Mouse (Mus musculus) hindbrain, embryonic 12.5 days (tissue): ENCODE measurements at regions not wholly inside any gene's neighbourhood (a gene's known extent, or its start where the extent isn't known, plus 50 kb on each side); places are given as distances from the start of the nearest gene placed in this dataset.

Source experiments
- ATAC-seq: fragments of 200-750 bp; cut with Nextera tagmentation; 2 replicates; pipeline ENCODE4 v1.8.0; 2017; ENCODE audit warnings: moderate TSS enrichment; ENCODE audit not compliant: low FRiP score
- H3K27ac ChIP-seq: fragments of 300-500 bp; sonication (generic); 2 replicates; pipeline ENCODE4 v1.5.1; 2016; ENCODE audit warnings: mild to moderate bottlenecking
- H3K27me3 ChIP-seq: fragments of 300-500 bp; sonication (generic); 2 replicates; pipeline ENCODE4 v1.6.1; 2016; ENCODE audit warnings: mild to moderate bottlenecking
- H3K36me3 ChIP-seq: fragments of 300-500 bp; sonication (generic); 2 replicates; pipeline ENCODE4 v1.6.1; 2016; ENCODE audit warnings: mild to moderate bottlenecking
- H3K4me1 ChIP-seq: fragments of 300-500 bp; sonication (generic); 2 replicates; pipeline ENCODE4 v1.6.1; 2016
- H3K4me2 ChIP-seq: fragments of 300-500 bp; sonication (generic); replicated peaks from 2 replicates; pipeline ENCODE4 v1.6.1; 2016; ENCODE audit warnings: mild to moderate bottlenecking
- H3K4me3 ChIP-seq: fragments of 300-500 bp; sonication (generic); 2 replicates; pipeline ENCODE4 v1.5.1; 2016; ENCODE audit warnings: mild to moderate bottlenecking
- H3K9ac ChIP-seq: fragments of 300-500 bp; sonication (generic); 2 replicates; pipeline ENCODE4 v1.6.1; 2016; ENCODE audit warnings: mild to moderate bottlenecking, moderate library complexity
- H3K9me3 ChIP-seq: fragments of 300-500 bp; sonication (generic); replicated peaks from 2 replicates; pipeline ENCODE4 v1.6.1; 2016; ENCODE audit warnings: mild to moderate bottlenecking
- WGBS: fragments of 180-500 bp; shearing (Covaris S2); methylation state at CpG from one replicate; pipeline ENCODE4 v1.1.7; 2016; 5-methylcytosine and 5-hydroxymethylcytosine counted together

DNA sequence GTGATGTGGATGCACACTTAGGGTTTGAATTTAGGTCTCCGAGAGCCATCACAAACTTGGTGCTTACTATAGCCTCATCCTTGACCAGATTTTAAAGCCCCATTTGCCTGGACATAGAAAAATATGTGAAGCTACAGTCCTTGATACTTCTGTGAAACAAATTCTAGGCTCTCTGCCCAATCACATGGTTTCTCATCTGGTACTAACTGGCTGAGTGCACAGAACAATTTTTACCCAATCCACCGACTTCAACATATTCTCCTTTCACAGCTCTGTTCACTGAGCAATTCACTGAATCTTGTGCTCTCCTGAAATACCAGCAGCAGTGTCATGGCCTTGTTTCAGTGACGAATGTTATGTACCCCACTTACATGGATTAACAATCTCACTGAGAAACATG is 176.7 kb upstream of the 4933412E24Rik start:
- ATAC-seq: no peak
- Histone ChIP-seq H3K9ac (no peak overlapping the region), H3K4me2 (no peak overlapping the region), H3K9me3 (no peaks in the 10 kb centered on the region), H3K4me1 (no peaks in the 10 kb centered on the region), H3K4me3 (no peak overlapping the region), H3K27ac (no peak overlapping the region), H3K36me3 (no peaks in the 10 kb centered on the region), H3K27me3 (no peaks in the 10 kb centered on the region)
- WGBS: 87% methylated on average over 3 of the region's 3 CpGs

DNA sequence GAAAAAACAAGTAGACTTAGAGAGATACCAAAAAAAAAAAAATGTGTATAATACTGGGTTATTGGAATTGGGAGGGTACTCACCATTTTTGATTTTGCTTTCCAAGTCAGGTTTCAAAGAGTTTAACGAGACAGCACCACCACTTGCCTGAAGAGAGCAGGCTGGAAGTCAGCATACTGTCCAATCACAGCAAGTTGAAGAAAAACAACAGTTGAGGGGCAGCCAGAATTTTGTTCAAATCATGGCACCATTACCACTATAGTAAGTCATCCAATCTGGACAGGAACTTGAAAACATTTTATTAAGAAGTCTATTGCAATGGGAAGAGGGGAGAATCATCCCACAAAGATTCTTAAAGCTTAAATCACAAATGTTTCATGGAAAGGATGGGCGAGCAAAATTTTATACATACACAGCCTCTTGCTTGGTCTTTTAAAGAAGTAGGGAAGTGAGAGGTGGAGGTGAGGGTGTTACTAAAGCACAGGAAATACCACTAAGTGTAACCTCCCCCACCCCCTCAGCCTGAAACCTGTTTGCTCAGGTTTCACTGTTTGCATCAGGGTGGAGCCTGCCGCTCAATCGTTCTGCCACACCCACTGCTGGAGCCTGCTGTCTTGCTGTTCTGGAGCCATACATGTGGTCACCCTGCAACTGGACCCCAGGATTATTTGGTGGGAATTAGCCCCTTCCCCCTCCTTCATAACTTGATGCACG is 170.7 kb upstream of the 4933412E24Rik start:
- Histone ChIP-seq H3K4me1 (no peaks in the 10 kb centered on the region), H3K4me2 (no peak overlapping the region), H3K27ac (no peak overlapping the region), H3K9ac (no peak overlapping the region), H3K27me3 (no peaks in the 10 kb centered on the region), H3K36me3 (no peaks in the 10 kb centered on the region), H3K9me3 (no peaks in the 10 kb centered on the region), H3K4me3 (no peak overlapping the region)
- no peak for ATAC-seq
- 64% methylated on average over 5 of the region's 5 CpGs for WGBS

DNA sequence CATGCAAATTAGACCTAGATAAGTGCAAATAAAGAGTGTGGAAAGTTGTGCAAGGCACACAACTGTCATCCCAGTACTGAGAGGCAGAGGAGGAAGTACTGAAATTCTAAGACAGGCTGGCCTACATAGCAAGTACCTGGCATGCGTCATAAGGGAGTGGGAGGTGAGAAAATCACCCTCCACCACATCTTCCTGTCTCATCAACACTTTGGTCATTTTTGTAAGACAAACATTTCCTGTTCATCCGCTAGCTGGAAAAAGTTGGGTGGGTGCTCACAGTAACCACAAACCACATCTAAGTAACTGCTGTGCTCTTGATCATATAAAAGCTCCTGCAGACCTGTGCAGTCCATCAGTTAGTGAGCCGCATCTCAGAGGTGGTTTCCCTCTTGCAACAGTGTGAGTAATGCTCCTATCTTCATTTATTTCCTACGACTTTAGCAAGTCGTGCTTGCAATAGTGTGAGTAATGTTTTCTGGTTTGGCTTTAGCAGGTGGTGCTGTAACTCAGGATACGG is 125.2 kb upstream of the 4933412E24Rik start:
- Histone ChIP-seq H3K4me3 (no peak overlapping the region), H3K9ac (no peak overlapping the region), H3K36me3 (no peaks in the 10 kb centered on the region), H3K27ac (no peak overlapping the region), H3K27me3 (no peaks in the 10 kb centered on the region), H3K4me1 (no peaks in the 10 kb centered on the region), H3K4me2 (no peak overlapping the region), H3K9me3 (no peaks in the 10 kb centered on the region)
- 92% methylated on average over 6 of the region's 6 CpGs for WGBS
- ATAC-seq: no peak

DNA sequence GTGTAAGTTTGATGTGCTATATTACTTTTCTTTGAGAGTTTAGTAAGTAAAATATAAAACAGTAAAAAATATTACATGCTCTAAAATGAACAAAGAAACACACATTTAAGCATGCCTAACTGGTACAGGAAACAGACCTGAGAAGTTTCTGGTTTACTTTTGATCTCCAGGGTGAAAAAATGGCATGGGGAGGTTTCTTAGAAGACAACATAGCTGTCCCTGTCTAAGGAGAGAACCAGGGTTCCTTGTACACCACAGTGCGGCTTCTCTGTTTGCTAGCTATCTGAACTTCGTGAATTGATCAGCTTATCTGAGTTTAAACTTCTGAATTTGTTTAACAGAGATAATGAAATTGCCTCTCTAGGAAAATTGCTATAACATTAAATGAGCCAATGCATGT is 120.3 kb upstream of the 4933412E24Rik start:
- no peaks in the 10 kb centered on the region for H3K4me1 ChIP-seq
- WGBS: 89% methylated on average over 2 of the region's 2 CpGs
- H3K9ac ChIP-seq: no peak overlapping the region
- H3K36me3 ChIP-seq: no peaks in the 10 kb centered on the region
- no peaks in the 10 kb centered on the region for H3K9me3 ChIP-seq
- no peak for ATAC-seq
- no peak overlapping the region for H3K4me3 ChIP-seq
- no peak overlapping the region for H3K27ac ChIP-seq
- H3K27me3 ChIP-seq: no peaks in the 10 kb centered on the region
- H3K4me2 ChIP-seq: no peak overlapping the region

DNA sequence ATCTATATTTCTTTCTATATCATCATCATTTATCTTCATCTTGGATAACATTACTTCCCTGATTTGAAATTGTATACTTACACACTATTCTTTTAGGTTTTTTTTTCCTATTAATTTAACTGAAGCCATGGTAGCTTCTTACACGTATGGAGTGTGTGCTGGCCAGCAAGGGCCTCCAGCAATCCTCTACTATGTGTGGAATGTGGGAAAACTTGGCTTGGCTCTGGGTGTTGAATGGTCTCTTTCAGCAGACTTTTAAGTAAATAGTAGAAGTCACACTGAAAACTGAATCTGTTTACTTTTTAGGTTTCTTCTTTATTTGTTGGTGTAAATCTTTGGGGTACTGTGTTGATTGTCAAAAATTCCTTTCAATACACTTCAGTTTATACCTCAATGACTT is 118.1 kb upstream of the 4933412E24Rik start:
- no peak overlapping the region for H3K27ac ChIP-seq
- no peaks in the 10 kb centered on the region for H3K36me3 ChIP-seq
- no peak for ATAC-seq
- no peak overlapping the region for H3K4me3 ChIP-seq
- no peak overlapping the region for H3K9ac ChIP-seq
- H3K4me1 ChIP-seq: no peaks in the 10 kb centered on the region
- 47% methylated on average over 1 of the region's 1 CpGs for WGBS
- H3K4me2 ChIP-seq: no peak overlapping the region
- no peaks in the 10 kb centered on the region for H3K27me3 ChIP-seq
- no peaks in the 10 kb centered on the region for H3K9me3 ChIP-seq

DNA sequence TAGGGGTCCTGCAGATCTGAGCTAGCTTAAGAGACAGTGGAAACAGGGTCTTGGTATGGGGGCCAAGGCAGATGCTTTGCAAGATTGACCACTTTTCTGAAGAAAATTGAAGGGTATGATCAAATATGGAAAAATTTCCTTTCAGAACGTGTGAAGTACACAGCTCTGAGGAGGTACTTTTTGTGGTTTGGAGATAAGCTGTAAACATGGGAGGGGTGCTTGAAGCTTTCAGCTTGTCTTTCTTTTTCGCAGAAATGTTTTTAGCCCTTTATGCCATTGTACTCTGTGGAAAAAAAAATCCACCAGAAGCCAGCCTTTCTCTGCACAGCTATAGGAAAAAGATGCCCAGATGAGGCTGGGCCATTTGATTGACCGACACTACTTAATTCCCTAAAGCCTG is 116.3 kb upstream of the 4933412E24Rik start:
- Histone ChIP-seq H3K36me3 (no peaks in the 10 kb centered on the region), H3K4me2 (no peak overlapping the region), H3K27ac (no peak overlapping the region), H3K9me3 (no peaks in the 10 kb centered on the region), H3K9ac (no peak overlapping the region), H3K4me3 (no peak overlapping the region), H3K4me1 (no peaks in the 10 kb centered on the region), H3K27me3 (no peaks in the 10 kb centered on the region)
- 90% methylated on average over 3 of the region's 3 CpGs for WGBS
- no peak for ATAC-seq

DNA sequence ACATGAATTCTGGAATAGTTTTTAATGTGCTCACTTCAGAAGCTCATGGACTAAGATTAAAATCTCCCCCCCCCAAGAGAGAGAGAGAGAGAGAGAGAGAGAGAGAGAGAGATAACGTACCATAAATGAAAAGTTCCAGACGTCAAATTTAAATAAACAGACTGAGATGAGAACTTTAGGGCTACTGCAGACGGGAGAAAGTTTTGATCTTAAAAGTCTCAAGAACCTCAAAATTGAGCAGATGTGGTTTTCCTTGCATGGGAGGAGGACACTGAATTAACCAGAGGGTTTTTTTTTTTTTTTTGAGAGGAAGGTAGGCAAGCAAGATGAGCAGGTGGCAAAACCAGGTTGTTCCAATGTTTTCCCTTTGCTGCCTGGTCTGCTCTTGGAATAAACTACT is 108.0 kb upstream of the 4933412E24Rik start:
- 87% methylated on average over 3 of the region's 3 CpGs for WGBS
- Histone ChIP-seq H3K27ac (no peak overlapping the region), H3K9ac (no peak overlapping the region), H3K4me2 (no peak overlapping the region), H3K4me3 (no peak overlapping the region), H3K36me3 (no peaks in the 10 kb centered on the region), H3K9me3 (no peaks in the 10 kb centered on the region), H3K27me3 (no peaks in the 10 kb centered on the region), H3K4me1 (no peaks in the 10 kb centered on the region)
- ATAC-seq: no peak

DNA sequence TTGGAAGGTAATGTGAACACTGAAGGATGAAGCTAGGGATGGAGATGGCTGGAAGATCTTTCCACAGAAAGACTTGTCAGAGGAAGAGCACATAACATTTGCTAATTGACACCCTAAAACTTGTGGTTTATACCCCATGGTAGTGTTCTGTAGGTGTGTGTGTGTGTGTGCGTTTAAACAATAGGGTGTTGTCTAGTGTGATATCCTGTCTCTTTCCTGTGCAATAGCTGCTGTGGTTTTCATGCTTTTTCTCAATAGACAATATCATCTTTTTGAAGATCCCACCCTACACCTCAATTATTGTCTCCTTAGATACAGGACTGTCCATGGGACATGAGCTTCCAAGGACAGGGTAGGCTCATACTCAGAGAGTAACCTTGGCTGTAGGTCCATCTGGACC is 103.5 kb upstream of the 4933412E24Rik start:
- no peaks in the 10 kb centered on the region for H3K27me3 ChIP-seq
- no peak overlapping the region for H3K9ac ChIP-seq
- no peak overlapping the region for H3K4me2 ChIP-seq
- H3K36me3 ChIP-seq: no peaks in the 10 kb centered on the region
- no peaks in the 10 kb centered on the region for H3K4me1 ChIP-seq
- no peak overlapping the region for H3K4me3 ChIP-seq
- no peak overlapping the region for H3K27ac ChIP-seq
- WGBS: 96% methylated on average over 1 of the region's 1 CpGs
- ATAC-seq: no peak
- H3K9me3 ChIP-seq: no peaks in the 10 kb centered on the region

DNA sequence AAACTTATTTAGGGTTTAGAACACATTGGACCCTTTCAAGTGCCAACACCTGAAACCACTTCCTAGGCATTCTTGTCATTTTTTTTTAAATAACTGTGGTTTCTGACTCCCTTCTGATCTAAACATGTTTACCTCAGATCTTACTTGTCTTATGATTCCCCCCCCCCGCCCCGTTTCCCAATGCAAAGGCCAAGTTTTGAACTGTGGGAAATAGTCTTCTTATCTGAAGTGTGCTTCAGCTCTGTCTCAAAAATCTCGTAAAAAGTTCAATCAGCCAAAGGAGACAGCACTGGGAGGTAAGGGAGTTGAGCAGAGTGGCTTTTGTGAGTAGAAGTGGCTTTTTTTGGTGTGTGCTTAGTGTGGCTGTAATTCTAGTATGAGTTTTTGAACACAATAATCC is 95.5 kb upstream of the 4933412E24Rik start:
- no peak for ATAC-seq
- Histone ChIP-seq H3K36me3 (no peaks in the 10 kb centered on the region), H3K4me3 (no peak overlapping the region), H3K27ac (no peak overlapping the region), H3K9me3 (no peaks in the 10 kb centered on the region), H3K4me1 (no peaks in the 10 kb centered on the region), H3K27me3 (no peaks in the 10 kb centered on the region), H3K4me2 (no peak overlapping the region), H3K9ac (no peak overlapping the region)
- WGBS: 86% methylated on average over 3 of the region's 3 CpGs

DNA sequence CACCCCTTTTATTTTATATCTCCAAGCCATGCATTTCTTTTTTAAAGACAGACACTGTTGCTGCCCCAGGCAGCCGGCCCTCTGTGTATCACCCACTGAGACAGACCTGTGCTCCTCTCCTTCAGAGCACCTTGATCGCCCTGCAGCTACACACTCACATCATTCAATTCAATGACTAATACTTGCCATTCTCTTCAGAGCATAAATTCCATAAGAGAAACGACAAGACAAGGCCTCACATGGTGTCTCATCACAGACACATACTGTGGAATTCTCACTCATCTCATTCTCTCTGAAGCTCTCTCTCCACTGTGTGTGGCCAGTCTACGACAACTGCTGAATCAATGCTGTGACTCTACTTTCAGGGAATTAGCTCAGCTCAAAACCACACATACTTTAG is 94.6 kb upstream of the 4933412E24Rik start:
- 83% methylated on average over 4 of the region's 4 CpGs for WGBS
- Histone ChIP-seq H3K4me1 (no peaks in the 10 kb centered on the region), H3K9ac (no peak overlapping the region), H3K9me3 (no peaks in the 10 kb centered on the region), H3K36me3 (no peaks in the 10 kb centered on the region), H3K27me3 (no peaks in the 10 kb centered on the region), H3K4me3 (no peak overlapping the region), H3K27ac (no peak overlapping the region), H3K4me2 (no peak overlapping the region)
- no peak for ATAC-seq

DNA sequence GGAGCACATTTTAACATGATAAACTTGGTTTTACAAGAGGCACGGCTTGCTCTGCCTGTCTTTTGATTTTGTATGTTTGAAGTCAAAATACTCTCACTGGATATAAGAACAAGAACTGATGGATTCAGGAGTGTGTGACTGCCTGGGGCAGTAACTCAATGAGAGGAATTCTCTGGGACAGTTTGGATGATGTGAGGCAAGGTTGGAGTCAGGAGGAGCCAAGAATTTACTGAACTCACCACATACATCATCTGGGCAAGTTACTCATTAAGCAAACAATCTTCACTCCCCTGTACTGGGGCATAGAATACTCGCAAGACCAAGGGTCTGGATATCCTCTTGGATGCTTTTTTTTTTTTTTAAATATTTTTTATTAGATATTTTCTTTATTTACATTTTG is 87.7 kb upstream of the 4933412E24Rik start:
- H3K4me2 ChIP-seq: no peak overlapping the region
- H3K9me3 ChIP-seq: no peaks in the 10 kb centered on the region
- no peak overlapping the region for H3K4me3 ChIP-seq
- no peaks in the 10 kb centered on the region for H3K36me3 ChIP-seq
- no peak for ATAC-seq
- 83% methylated on average over 2 of the region's 2 CpGs for WGBS
- no peaks in the 10 kb centered on the region for H3K4me1 ChIP-seq
- no peak overlapping the region for H3K9ac ChIP-seq
- H3K27me3 ChIP-seq: no peaks in the 10 kb centered on the region
- no peak overlapping the region for H3K27ac ChIP-seq

DNA sequence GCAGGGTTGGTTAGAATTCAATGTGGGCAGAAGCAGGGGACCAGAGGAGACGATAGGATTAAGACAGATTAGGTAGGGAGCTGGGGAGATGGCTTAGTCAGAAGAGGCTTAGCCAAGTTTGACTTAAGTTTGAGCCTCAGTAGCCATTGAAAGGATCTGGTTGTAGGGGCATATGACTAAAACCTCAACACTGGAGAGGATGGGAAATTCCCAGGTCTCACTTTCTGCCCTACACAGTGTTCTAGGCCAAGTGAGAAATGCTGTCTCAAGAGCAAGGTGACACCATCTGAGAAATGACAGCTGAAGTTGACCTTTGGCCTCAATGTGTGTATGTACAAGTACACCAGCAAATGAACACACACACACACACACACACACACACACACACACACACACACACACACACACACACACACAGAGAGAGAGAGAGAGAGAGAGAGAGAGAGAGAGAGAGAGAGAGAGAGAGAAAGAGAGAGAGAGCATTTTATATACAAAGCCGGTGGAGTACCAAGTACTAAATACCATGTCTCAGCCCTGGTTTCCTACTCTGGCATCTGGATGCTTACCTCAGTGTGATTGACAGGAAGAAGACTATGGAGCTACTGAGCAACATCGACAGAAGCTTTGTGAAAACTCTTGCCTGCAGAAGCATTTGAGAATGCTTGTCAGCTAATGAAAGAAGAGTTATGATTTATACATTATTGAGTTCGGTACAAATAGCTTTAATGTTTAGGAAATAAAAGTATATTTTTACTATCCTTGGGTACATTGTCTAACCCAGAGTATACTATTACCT is 85.3 kb upstream of the 4933412E24Rik start:
- Histone ChIP-seq H3K9me3 (no peaks in the 10 kb centered on the region), H3K4me3 (no peak overlapping the region), H3K27ac (no peak overlapping the region), H3K4me1 (no peaks in the 10 kb centered on the region), H3K36me3 (no peaks in the 10 kb centered on the region), H3K4me2 (no peak overlapping the region), H3K9ac (no peak overlapping the region), H3K27me3 (no peaks in the 10 kb centered on the region)
- no peak for ATAC-seq
- 81% methylated on average over 4 of the region's 4 CpGs for WGBS

DNA sequence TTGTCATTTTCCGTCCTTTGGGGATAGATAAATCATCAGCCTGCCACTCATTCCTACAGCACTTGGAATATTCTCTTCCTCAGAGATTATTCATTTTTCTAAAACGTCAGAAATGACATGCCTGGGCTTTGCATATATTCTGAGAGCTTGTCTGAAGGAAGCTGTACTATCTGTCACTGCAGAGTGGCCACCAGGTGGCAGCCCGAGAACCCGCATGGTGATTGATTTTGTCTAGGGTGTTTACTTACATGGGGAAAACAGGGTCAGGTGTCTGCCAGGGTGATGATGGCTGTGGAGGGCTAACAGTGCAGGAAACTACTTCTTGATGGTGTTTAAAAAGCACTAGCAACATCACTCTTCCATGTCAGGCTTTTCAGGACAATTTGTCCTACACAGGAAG is 80.7 kb upstream of the 4933412E24Rik start:
- peak; percentile 56; the same call in 1 of the 2 replicates for ATAC-seq
- no peaks in the 10 kb centered on the region for H3K9me3 ChIP-seq
- WGBS: 17% methylated on average over 4 of the region's 4 CpGs
- no peak overlapping the region for H3K9ac ChIP-seq
- no peaks in the 10 kb centered on the region for H3K4me1 ChIP-seq
- H3K27ac ChIP-seq: no peak overlapping the region
- H3K36me3 ChIP-seq: no peaks in the 10 kb centered on the region
- no peak overlapping the region for H3K4me3 ChIP-seq
- H3K27me3 ChIP-seq: no peaks in the 10 kb centered on the region
- no peak overlapping the region for H3K4me2 ChIP-seq
